Mouse (Mus musculus) regulatory T cell (primary cell): ENCODE measurements around the gene Coro1b.

Source experiments
- in situ Hi-C: fragments of 300-600 bp; cut with MboI, MseI; formaldehyde crosslinking; loops from one replicate; pipeline ENCODE4 v1.15.1; 2025; ENCODE audit warnings: high pct_unique_total_duplicates

The Coro1b gene

DNA sequence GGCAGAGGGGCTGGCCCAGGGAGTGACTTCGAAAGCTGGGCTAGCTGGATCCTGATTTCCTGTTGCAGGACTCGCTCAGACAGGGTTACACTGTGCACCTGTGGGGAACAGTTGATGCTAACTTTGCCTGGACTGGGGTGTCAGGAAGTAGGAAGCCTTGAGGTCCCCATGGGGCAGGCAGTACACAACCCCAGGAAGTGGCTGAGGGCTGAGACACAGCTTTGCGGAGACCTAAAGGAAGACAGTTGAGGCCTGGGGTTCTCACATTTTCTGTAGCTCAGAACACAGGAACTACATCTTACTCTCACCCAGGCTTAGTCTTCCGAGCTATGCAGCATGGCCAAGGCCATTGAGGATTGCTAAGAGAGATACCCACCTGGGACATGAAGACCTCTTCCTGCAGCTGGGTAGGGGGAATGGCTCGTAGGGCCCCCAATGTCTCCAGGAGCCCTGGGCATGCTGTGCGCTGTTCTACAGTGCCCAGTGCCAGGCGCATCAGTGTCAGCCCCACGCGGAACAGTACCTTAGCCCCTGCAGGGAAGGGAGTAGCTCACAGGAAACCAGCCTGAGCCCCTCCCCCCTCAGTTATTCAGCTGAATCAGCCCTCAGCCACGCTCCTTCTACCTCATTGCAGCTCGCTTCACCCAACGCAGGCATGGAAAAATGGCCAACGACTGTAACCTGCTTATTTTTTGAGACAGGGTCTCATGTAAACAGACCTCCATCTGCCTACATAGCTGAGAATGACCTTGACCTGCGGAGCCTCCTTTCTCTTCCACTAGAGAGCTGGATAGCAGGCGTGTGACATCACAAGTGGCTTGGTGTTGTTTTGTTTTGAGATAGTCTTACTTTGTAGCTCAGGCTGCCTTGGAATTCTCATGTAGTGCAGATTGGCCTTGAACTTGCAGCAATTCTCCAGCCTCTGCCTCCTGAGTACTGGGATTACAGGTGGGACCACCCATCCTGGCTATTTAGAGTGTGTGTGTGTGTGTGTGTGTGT is 36.9 kb downstream of the Coro1b start:
- in situ Hi-C loops: no loop called here

DNA sequence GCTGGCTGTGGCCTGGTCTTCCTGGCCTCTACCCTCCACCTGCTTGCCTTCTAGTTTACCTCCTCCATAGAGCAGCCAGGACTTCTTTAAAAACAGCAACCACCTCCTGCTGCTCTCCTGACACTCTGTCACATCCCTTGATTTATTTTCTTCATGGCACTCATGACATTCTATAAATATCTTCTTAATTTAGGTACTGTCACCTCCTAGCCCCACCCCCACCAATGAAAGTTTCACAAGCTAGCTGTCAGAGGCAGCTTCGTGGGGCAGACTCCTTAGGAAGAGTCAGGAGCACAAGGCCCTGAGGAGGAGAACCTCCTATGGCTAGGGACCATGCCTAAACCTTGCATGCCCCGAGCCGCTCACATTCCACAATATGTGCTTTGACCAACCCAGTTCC is 38.9 kb downstream of the Coro1b start:
- in situ Hi-C loops: no loop called here

DNA sequence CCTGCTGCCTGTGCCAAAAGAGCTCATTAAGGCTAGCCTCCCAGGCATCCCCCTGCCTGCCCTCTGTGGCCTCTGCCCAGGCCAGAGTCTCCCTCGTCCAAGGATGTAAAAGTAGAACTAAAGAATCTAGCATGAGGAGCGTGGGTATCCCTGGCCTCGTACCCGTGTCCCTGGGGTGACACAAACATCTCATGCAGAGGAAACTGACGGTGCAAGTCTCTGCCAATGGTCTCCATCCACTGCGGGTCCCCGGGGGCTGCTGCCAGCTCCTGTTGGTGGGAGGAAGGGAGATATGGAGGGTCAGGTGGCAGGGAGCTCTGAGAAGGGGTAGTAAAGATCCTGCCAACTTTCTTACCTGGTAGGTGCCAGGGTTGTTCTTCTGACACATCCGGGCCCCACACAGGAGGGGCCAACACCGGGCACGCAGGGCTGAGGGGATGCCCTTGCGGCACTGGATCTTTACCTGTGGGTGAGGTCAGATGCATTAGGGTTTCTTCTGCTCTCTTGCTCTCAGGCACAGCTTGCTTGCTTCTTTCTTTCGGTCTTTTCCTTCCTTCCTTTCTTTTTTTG is 40.7 kb downstream of the Coro1b start:
- in situ Hi-C loops: no loop called here

DNA sequence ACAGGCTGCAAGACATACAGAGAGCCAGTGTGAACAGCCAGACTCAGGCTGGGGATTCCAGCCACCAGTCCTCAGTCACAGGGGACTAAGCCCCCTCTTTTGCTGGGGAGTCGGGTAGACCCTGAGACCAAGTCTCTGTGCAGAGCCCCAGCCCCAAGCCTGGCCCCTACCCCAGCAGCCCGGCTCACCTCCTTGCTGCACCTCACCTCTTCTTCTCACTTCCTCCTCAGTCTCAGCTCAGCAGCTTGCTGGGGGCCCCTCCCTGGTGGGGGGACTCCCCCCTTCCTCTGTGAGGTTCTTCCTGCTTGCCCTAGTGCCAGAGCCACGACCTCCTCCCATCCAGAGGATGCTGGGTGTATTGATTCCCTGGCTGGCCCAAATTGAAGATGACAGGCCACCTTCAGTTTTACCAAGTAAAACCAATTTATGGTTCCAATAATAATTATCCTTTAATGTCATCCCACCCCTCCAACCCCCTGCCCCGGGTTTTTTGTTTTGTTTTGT is 42.5 kb downstream of the Coro1b start, which contains the start of gene Tbc1d10c:
Gene Tbc1d10c (minus strand): TSS at position 454 of the 504 bp plus-strand sequence.
- in situ Hi-C loops: loop anchor here (5.0 to 10.0 kb wide), 2 partner anchors 74 to 1604 kb away; no protein-coding TSS in a partner anchor

DNA sequence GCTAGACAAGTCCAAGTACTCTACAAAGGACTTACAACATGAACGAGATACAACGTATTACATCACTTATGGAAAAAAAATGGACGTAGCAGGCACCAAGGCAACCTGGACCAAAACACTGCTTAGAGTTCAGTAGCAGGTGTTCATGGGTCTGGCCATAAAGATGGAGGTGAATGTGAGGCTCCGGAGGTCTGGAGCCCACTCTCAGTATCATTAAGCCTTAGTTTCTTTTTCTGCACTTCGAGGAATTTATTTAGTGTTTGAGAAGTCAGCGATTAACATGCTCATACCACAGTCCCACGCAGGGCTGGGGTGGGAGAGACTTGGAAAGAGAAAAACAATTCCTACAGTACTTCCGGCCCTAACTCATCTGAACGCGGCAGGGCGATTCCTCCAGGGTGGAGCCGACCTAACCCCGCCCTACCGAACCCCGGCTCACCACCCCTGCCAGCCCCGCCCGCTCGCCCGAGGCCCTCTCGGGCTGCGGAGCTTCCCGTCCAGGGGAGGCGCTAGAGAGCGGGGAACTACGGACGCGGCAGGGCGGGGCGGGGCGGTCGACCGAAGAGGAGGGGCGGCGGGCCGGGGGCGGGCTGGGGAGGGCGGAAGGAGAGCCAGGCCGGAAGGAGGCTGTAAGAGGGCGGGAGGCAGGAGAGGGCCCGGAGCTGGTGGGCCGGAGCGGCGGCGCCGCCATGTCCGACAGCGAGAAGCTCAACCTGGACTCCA is 43.3 kb downstream of the Coro1b start, which contains the start of gene Ppp1ca:
Gene Ppp1ca (plus strand): TSS at position 538 of the 723 bp plus-strand sequence.
- in situ Hi-C loops: loop anchor here (5.0 to 10.0 kb wide), 2 partner anchors 74 to 1603 kb away; no protein-coding TSS in a partner anchor

DNA sequence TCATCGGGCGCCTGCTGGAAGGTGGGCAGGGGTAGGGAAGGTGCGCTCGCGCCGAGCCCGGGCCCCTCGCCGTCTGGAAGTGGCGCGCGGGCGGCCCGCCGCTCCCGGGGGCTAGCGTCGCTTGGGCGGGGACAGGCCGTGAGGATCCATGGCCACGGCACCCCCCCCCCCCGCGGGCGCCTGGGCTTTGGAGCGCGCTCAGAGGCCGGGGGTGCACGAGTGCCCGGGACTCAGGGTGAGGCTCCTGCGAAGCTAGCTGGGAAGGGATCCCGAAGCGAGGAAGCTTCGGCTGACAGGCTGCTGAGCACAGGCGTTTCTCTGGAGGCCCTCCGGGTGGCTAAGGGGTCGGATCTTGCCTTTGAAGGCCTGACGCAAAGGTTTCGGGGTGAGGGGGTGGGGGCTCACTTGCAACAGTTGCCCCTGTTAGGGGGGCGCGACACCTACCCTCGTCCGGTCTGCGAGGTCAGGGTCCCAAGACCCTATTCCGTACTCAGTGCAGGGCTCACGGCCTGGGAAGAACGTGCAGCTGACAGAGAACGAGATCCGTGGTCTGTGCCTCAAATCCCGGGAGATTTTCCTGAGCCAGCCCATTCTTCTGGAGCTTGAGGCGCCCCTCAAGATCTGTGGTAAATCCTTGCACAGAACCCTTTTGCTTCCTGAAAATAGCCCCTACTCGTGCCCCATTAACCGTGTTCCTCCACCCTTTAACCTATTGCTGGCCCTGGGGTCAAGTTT is 44.0 kb downstream of the Coro1b start:
- in situ Hi-C loops: loop anchor here (5.0 to 10.0 kb wide), 2 partner anchors 75 to 1602 kb away; no protein-coding TSS in a partner anchor

DNA sequence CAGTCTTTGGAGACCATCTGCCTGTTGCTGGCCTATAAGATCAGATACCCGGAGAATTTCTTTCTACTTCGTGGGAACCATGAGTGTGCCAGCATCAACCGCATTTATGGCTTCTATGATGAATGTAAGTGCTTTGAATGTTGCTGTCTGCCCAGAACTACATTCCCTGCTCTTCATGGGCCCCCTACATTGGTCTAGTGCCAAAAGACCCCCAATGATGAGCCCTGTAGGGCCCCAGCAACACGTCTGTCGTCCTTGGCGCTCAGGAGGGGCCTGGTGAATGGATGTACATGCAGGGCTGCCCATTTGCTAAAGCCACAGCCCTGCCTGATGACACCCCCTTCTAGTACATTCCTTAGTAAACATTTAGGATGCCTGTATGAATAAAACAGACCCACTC is 44.7 kb downstream of the Coro1b start:
- in situ Hi-C loops: loop anchor here (5.0 to 10.0 kb wide), 2 partner anchors 76 to 1602 kb away; no protein-coding TSS in a partner anchor

DNA sequence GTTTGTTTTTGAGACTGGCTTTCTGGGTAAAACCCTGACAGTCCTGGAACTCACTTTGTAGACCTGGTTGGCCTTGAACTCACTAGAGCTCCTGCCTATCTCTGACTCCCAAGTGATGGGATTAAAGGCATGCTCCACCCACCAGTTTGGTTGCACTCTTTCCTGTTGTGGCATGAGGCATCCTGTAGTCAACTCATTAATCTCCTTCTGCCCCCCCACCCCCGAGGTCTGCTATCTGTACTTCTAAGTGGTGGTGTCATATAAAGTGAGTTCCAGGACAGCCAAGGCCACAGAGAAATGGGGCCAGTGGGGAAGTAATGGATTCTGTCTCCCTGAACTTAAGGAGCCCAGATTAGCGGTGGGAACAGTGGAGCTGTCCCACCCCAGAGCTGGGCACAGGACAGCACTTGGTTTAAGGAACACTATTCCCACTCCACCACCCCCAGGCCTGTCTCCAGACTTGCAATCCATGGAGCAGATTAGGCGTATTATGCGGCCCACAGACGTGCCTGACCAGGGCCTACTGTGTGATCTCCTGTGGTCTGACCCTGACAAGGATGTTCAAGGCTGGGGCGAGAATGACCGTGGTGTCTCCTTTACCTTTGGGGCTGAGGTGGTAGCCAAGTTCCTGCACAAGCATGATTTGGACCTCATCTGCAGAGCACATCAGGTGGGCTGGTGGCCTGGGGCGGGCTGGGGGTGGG is 45.8 kb downstream of the Coro1b start:
- in situ Hi-C loops: loop anchor here (5.0 to 10.0 kb wide), 2 partner anchors 77 to 1601 kb away; no protein-coding TSS in a partner anchor

DNA sequence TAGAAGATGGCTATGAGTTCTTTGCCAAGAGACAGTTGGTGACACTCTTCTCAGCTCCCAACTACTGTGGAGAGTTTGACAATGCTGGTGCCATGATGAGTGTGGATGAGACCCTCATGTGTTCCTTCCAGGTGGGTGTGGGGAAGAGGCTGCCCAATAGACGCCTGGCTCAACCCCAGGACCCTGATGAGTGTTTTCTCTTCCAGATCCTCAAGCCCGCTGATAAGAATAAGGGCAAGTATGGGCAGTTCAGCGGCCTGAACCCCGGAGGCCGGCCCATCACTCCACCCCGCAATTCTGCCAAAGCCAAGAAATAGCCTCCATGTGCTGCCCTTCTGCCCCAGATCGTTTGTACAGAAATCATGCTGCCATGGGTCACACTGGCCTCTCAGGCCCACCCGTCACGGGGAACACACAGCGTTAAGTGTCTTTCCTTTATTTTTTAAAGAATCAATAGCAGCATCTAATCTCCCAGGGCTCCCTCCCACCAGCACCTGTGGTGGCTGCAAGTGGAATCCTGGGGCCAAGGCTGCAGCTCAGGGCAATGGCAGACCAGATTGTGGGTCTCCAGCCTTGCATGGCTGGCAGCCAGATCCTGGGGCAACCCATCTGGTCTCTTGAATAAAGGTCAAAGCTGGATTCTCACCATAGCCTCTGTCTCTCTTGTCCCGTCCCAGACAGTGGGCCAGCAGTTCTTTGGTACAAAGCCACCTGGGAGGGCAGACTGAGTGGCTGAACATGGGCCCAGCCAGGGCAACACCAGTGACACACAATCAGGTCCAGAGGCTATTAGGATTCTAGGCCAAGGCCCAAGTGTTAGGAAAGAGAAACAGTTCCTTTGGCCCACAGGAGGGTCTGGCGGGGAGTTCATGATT is 46.6 kb downstream of the Coro1b start:
- in situ Hi-C loops: loop anchor here (5.0 to 10.0 kb wide), 2 partner anchors 78 to 1600 kb away; no protein-coding TSS in a partner anchor

DNA sequence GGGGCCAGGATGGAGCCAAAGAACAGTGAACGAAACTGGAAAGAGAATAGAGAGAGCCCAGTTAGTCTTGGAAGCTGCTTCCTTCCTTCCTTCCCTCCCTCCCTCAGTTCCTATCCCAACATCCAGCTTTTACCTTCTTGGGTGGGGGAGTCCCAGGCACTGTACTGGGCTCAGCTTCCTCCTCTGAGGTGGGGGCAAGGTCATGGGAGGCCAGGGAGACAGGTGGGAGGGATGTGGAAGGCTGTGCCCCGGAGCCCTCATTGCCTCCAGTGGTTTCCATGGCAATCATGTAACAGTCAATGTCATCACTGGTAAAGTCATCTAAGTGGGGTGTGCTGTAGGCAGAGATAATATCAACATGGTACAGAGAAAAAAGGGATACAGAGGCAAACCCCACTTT is 47.6 kb downstream of the Coro1b start:
- in situ Hi-C loops: loop anchor here (10.0 kb wide), 1 partner anchor 1599 kb away; no protein-coding TSS in a partner anchor

DNA sequence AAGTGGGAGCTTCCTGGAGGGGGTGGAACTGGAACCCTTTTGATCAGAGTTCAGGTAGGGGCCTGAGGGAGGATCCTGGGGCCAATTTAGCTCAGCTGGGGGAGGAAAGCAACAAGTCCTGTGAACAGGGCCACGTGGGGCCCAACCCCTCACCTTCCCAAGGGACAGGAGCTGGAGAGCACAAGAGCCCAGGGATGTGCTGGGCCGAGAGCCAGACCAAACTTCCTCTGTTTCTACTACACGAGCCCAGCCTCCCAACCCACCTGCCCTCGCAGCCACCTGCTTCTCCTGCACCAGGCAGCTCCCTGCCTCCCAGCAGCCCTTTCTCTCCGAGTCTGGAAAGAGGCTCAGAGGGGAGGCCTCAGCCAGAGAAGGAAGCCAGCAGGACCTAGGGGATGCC is 48.1 kb downstream of the Coro1b start:
- in situ Hi-C loops: loop anchor here (10.0 kb wide), 1 partner anchor 1598 kb away; no protein-coding TSS in a partner anchor

DNA sequence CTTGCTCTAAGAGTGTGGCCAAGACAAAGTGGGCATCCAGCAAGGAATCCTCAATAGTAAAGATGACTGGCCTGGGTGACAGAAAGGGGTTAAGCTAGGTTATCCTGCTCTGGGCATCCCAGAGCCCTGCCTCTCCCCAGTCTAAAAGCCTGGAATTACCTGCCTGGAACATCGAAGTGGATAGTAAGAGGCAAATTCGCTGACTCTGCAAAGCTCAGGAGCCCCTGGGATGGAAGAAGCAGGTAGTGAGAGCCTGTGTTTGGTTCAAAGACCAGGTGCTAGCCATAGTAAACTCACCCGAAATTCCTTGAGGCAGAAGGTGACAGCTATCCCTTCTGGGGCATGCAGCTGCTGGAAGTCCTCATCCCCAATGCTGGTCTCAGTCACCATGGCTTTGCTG is 48.8 kb downstream of the Coro1b start:
- in situ Hi-C loops: loop anchor here (10.0 kb wide), 1 partner anchor 1598 kb away; no protein-coding TSS in a partner anchor

DNA sequence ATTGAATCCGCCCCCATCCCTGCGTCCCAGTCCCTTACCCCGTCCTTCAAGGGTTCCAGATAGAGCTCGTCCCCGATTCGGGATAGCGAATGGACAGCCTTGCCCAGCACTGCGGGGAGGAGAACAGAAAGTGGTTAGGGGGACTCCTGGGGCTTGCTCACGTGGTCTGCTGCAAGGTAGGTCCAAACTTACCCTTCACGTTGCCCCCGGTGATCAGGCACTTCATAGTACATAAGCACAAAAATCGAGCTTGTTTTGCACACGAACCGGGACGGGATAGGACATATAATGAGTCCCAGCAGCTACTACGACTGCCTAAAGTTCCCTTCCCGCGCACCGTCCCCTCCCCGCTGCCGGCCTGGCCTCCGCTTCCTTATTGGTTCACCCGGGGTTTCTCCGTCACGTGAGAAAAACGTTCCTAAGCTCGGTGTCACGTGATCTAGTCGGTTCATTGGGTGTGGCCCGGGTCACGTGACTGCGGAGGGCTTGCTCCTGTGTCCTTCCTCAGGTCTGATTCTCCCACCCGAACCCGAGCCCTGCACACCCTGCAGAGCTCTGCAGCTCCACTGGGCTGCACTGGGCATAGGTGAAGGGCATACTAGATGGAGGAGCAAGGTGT is 53.0 kb downstream of the Coro1b start, which contains the start of gene Rad9a:
Gene Rad9a (minus strand): TSS at position 372 of the 619 bp plus-strand sequence.
- in situ Hi-C loops: loop anchor here (5.0 to 10.0 kb wide), 2 partner anchors 49 to 287 kb away; partner anchors contain the start of genes Ndufs8 and Ptprcap

DNA sequence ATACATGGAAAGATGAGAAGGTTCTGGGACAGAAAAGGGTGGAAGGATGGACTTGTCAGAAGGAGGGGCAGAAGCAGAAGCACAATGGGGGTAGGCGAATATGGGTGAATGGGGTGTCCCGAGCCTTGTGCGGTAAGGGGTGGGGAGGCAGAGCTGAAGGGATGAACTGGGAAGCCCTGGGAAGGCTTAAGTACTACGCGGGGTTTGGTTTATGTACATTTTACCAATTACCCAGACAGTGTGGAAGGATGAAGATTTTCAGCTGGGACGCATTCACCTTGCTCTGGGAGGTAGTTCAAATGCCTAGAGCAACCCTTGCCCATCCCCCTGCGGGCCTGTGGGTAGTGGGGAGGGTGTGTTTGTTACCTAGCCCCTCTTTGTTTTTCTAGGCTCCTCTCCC is 53.7 kb downstream of the Coro1b start:
- in situ Hi-C loops: loop anchor here (5.0 to 10.0 kb wide), 2 partner anchors 50 to 287 kb away; partner anchors contain the start of genes Ndufs8 and Ptprcap

DNA sequence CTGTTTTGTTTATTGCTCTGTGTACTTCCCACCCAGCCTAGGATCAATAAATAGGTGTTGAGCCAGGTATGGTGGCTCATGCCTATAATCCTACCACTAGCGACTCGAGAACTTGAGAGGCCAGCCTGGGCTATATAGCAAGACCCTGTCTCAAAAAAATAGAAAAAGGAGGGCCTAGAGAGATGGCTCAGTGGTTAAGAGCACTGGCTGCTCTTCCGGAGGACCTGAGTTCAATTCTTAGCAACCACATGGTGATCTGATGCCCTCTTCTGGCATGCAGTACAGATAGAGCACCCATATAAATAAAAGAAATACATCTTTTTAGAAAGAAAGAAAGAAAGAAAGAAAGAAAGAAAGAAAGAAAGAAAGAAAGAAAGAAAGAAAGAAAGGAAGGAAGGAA is 54.7 kb downstream of the Coro1b start:
- in situ Hi-C loops: loop anchor here (5.0 to 10.0 kb wide), 2 partner anchors 51 to 288 kb away; partner anchors contain the start of genes Ndufs8 and Ptprcap
